Mouse (Mus musculus): ENCODE data around the gene Vegfb. TPM values are rescaled to one million over a fixed set of nuclear protein-coding genes. Genes with fewer than 3 reads are reported as not detected.

Gene Vegfb
- polyA plus RNA-seq, 1 experiment from 2014 or later, result 49.6 TPM

DNA sequence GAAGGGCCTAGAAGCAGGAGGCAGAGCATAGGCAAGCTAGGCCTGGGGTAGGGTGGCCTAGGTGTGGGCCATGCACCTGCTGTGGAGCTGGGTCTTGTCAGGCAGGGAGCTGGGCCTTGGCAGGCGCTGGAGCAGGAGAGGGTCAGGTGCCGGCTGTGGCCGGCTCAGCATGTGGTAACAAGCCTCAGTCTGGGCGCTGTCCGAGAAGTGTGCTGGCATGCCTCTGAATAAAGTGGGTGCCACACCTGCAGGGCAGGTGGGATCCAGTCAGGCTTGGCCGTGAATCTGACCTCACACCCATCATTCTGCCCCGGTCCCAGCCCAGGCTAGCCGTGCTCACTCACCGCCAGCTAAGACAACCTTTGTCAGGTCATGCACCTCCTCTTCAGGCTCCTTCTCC lies 26.5 kb upstream of the Vegfb start:
- 90% methylated on average over 9 of the region's 9 CpGs for WGBS
- H3K4me1 ChIP-seq (ENCODE audit: control insufficient read depth, insufficient read depth, low read depth, low read length), result no peaks in the 10 kb centered on the region
- no peaks in the 10 kb centered on the region for H3K27me3 ChIP-seq (replicated peaks; ENCODE audit: control insufficient read depth, insufficient read depth, low read length)
- ATAC-seq, result no peak
- no peaks in the 10 kb centered on the region; the same call in 1 of the 2 replicates for H3K36me3 ChIP-seq (ENCODE audit: control insufficient read depth, insufficient read depth, low read length)
- H3K4me3 ChIP-seq (ENCODE audit: low read length), result no peak overlapping the region
- H3K9me3 ChIP-seq (ENCODE audit: control insufficient read depth, low read length), result no peaks in the 10 kb centered on the region
- H3K9ac ChIP-seq (ENCODE audit: low read depth, low read length), result no peak overlapping the region
- H3K4me2 ChIP-seq (ENCODE audit: low read length), result no peak overlapping the region
- H3K27ac ChIP-seq (ENCODE audit: low read depth, low read length), result no peak overlapping the region

DNA sequence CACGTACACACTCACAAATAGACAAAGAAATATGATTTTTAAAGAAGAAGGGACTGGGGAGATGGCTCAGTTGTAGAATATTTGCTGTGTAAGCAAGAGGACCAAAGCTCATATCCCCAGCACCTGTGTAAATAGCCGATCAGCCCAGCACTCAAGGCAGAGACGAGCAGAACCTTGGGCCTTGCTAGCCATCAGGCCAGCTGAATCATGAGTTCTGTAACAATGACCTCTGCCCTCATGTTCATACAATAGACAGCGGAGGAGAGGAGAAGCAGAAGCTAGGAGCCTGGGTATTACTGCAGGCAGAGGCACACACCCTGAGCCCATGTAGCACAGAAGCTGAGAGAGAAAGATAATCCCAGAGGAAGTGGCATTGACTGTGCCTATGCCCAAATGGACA lies 25.0 kb upstream of the Vegfb start:
- H3K4me2 ChIP-seq (ENCODE audit: low read length), result no peak overlapping the region
- H3K36me3 ChIP-seq (ENCODE audit: control insufficient read depth, insufficient read depth, low read length), result no peaks in the 10 kb centered on the region
- no peaks in the 10 kb centered on the region for H3K27me3 ChIP-seq (replicated peaks; ENCODE audit: control insufficient read depth, insufficient read depth, low read length)
- H3K4me1 ChIP-seq (ENCODE audit: control insufficient read depth, insufficient read depth, low read depth, low read length), result no peaks in the 10 kb centered on the region
- H3K4me3 ChIP-seq (ENCODE audit: low read length), result no peak overlapping the region
- no peaks in the 10 kb centered on the region for H3K9me3 ChIP-seq (ENCODE audit: control insufficient read depth, low read length)
- 84% methylated on average over 4 of the region's 4 CpGs for WGBS
- ATAC-seq, result no peak
- H3K27ac ChIP-seq (ENCODE audit: low read depth, low read length), result no peak overlapping the region
- no peak overlapping the region for H3K9ac ChIP-seq (ENCODE audit: low read depth, low read length)

DNA sequence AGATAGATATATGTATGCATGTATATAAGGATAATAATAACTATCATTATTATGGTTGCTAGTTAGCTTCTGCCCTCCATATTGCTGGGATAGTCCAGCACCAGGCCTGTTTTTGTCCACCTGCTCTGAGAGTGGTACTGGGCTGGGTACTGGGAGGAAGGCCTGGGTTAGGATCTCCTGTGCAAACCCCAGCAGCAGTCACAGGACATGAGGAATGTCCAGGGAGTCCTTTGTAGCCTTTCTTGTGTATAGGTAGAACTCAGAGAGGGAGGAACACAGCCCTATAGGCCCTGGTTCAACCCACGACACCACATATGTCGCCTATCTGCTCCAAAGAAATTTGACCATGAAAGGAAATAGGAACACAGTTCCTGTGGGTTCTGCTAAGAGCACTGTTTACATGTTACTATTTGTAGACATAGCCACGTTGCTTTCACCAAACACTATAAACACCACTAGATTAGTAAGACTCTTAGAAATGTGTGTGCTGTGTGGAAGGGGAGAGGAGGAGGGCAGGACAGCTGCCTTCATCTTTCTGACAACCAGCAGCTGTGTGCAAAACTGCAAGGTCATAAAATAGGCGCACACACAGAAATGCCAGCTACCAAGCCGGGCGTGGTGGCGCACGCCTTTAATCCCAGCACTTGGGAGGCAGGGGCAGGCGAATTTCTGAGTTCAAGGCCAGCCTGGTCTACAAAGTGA lies 19.6 kb upstream of the Vegfb start:
- Histone ChIP-seq H3K27ac (ENCODE audit: low read depth, low read length) (no peak overlapping the region), H3K4me2 (ENCODE audit: low read length) (no peak overlapping the region), H3K9ac (ENCODE audit: low read depth, low read length) (no peak overlapping the region), H3K9me3 (ENCODE audit: control insufficient read depth, low read length) (no peaks in the 10 kb centered on the region), H3K27me3 (replicated peaks; ENCODE audit: control insufficient read depth, insufficient read depth, low read length) (no peaks in the 10 kb centered on the region), H3K36me3 (ENCODE audit: control insufficient read depth, insufficient read depth, low read length) (no peaks in the 10 kb centered on the region), H3K4me1 (ENCODE audit: control insufficient read depth, insufficient read depth, low read depth, low read length) (no peaks in the 10 kb centered on the region), H3K4me3 (ENCODE audit: low read length) (no peak overlapping the region)
- WGBS, result 87% methylated on average over 9 of the region's 9 CpGs
- ATAC-seq, result no peak

DNA sequence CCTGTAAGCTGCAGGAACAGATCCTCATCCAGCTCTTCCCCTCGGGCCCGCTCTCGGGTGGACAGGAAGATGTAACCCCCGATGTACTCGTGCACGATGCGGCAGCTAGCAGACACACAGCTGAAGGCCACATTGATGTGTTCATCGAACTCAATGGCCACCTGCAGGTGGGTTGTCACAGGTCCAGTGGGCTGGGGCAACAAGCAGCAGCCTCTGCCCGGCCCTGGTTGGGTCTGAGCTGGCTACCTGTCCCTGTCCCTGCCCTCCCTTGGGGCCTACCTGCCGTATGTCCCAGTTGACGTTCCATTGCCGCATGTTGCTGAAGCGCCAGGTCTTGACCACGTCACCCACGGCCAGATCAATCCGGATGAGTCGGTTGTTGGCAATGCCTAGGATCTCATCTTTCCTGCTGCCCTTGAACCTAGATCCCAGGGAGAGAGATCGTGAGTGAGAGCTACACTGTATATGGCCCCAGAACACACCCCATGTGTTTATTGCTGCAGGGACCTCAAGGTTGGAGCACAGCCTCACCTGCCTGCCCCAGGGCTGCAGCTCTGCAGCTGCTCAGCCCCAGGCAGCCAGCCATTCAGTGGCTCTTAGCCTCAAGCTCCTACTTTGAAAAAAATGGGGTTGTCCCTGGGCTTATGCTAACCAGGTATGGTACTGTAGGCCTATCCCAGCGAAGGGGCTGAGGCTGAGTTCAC lies 12.1 kb upstream of the Vegfb start:
- Histone ChIP-seq H3K9ac (ENCODE audit: low read depth, low read length) (no peak overlapping the region), H3K4me3 (ENCODE audit: low read length) (no peak overlapping the region), H3K27me3 (replicated peaks; ENCODE audit: control insufficient read depth, insufficient read depth, low read length) (no peaks in the 10 kb centered on the region), H3K4me1 (ENCODE audit: control insufficient read depth, insufficient read depth, low read depth, low read length) (peaks cover 23% of the 10 kb centered on the region), H3K27ac (ENCODE audit: low read depth, low read length) (no peak overlapping the region), H3K9me3 (ENCODE audit: control insufficient read depth, low read length) (no peaks in the 10 kb centered on the region), H3K36me3 (ENCODE audit: control insufficient read depth, insufficient read depth, low read length) (peaks cover 16% of the 10 kb centered on the region), H3K4me2 (ENCODE audit: low read length) (no peak overlapping the region)
- ATAC-seq, result no peak
- WGBS, result 97% methylated on average over 19 of the region's 19 CpGs

DNA sequence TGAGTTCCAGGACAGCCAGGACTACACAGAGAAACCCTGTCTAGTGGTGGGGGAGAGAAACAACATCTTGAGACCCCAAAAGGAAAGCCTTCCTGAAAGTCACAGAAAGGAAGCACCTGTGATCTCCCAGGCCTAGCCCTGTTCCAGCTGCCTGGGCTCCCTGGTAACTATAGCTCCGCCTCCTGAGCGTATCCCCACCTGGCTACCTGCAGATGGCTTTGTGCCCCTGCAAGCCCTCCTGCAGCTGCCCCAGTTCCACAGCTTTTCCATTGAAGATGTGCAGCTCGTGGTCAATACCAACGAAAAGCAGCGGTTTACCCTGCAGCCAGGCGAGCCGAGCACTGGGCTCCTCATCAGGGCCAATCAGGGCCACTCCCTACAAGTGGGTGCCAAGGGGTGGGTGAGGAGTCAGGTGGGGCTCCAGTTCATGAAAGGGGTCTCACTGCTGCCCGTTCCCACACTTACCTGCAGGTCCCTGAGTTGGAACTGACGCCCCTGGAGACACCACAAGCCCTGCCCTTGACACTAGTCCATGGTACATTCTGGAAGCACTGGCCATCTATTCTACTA lies 10.4 kb upstream of the Vegfb start:
- Histone ChIP-seq H3K4me3 (ENCODE audit: low read length) (no peak overlapping the region), H3K27ac (ENCODE audit: low read depth, low read length) (no peak overlapping the region), H3K9me3 (ENCODE audit: control insufficient read depth, low read length) (no peaks in the 10 kb centered on the region), H3K4me1 (ENCODE audit: control insufficient read depth, insufficient read depth, low read depth, low read length) (peaks cover 29% of the 10 kb centered on the region), H3K9ac (ENCODE audit: low read depth, low read length) (no peak overlapping the region), H3K27me3 (replicated peaks; ENCODE audit: control insufficient read depth, insufficient read depth, low read length) (no peaks in the 10 kb centered on the region), H3K36me3 (ENCODE audit: control insufficient read depth, insufficient read depth, low read length) (peaks cover 16% of the 10 kb centered on the region), H3K4me2 (ENCODE audit: low read length) (no peak overlapping the region)
- WGBS, result 79% methylated on average over 9 of the region's 9 CpGs
- ATAC-seq, result no peak

DNA sequence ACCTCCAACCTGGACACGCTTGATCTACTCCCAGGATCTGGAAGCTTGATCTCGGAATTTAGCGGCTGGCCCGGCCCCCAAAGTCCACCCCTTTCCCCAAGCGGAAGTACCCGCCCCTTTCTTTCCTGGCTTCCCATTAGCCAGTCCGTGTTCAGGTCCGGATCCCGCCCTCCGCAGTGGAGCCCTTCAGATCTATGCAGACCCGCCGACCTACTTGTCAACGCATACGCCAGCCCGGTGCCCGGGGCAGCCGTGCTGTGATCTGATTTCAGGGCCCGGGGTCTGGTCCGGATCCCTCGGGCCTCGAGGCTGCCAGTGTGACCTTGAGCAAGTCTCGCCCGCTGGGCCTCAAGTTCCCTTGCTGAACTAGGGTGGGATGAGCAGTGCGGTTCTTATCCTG lies 8.6 kb upstream of the Vegfb start, which contains the start of the genes Nudt22 and Trpt1:
Gene Nudt22 (minus strand): TSS at position 112 of the 400 bp plus-strand sequence.
Gene Trpt1 (plus strand): TSS at position 126 of the 400 bp plus-strand sequence.
- H3K9me3 ChIP-seq (ENCODE audit: control insufficient read depth, low read length), result no peaks in the 10 kb centered on the region
- ATAC-seq, result peak; percentile 81
- H3K36me3 ChIP-seq (ENCODE audit: control insufficient read depth, insufficient read depth, low read length), result peaks cover 16% of the 10 kb centered on the region
- peaks cover 35% of the 10 kb centered on the region for H3K4me1 ChIP-seq (ENCODE audit: control insufficient read depth, insufficient read depth, low read depth, low read length)
- under 1% methylated on average over 24 of the region's 24 CpGs for WGBS
- peak within 1 kb of the TSS; percentile 83 for H3K9ac ChIP-seq (ENCODE audit: low read depth, low read length)
- H3K4me3 ChIP-seq (ENCODE audit: low read length), result peak within 1 kb of the TSS; percentile 69
- H3K27me3 ChIP-seq (replicated peaks; ENCODE audit: control insufficient read depth, insufficient read depth, low read length), result no peaks in the 10 kb centered on the region
- H3K4me2 ChIP-seq (ENCODE audit: low read length), result peak within 1 kb of the TSS; percentile 75
- H3K27ac ChIP-seq (ENCODE audit: low read depth, low read length), result peak within 1 kb of the TSS; percentile 71

DNA sequence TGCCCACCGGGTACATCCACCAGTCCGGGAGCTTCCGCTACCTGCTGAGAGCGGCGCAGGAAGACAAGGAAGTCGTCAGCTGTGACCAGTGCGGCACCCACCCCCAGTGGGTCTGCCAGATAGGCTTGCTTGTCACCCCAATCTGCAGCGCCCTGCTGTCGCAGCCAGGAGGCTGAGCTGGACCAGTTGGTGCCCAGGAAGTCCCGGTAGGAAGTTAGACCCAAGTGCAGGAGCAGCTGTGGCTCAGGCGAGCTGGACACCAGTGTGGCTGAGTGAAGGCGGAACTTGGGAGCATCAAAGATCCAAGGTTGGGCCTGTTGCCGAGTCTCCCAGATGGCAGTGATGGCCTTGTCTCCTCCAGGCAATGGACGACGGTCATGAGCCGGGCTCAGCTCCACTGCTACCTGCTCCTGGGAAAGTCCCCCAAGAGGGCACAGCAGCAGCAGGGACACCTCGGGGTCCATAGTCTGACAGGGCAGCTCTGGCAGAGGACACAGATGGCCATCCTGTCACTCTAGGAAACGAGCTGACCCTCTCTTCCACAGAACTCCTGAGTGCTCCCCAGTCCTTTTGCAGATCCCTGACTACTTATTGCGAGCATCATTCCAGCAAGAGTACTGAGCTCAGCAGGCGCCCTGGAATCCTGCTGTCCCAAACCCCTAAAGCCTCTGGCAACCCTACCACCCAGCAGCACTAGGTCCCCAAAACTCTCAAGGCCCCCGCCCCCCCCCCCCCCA lies 8.0 kb upstream of the Vegfb start:
- Histone ChIP-seq H3K4me3 (ENCODE audit: low read length) (peak overlapping the region; percentile 69), H3K36me3 (ENCODE audit: control insufficient read depth, insufficient read depth, low read length) (peaks cover 16% of the 10 kb centered on the region), H3K9me3 (ENCODE audit: control insufficient read depth, low read length) (no peaks in the 10 kb centered on the region), H3K4me2 (ENCODE audit: low read length) (peak overlapping the region; percentile 75), H3K9ac (ENCODE audit: low read depth, low read length) (peak overlapping the region; percentile 83), H3K27ac (ENCODE audit: low read depth, low read length) (peak overlapping the region; percentile 39; the same call in 1 of the 2 replicates), H3K27me3 (replicated peaks; ENCODE audit: control insufficient read depth, insufficient read depth, low read length) (no peaks in the 10 kb centered on the region), H3K4me1 (ENCODE audit: control insufficient read depth, insufficient read depth, low read depth, low read length) (peaks cover 35% of the 10 kb centered on the region)
- 45% methylated on average over 21 of the region's 21 CpGs for WGBS
- no peak for ATAC-seq

DNA sequence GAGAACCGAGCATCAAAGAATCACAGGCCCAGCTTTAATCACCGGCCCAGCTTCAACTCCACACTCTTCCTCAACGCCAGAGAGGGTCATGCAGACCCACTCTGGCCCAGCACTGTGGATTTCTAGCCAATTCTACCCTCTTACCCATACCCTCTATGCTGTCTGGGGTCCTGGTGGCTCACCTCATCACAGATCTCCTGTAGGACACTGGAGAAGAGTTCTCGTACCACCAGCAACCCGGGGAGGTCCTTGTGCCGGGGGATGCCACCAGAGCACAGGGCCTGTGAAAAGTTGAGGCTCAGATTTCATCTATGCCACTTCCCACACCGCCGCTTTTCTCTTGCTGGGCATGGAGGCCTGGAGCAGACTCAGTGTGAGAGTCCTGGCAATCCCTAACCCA lies 7.0 kb upstream of the Vegfb start:
- H3K4me3 ChIP-seq (ENCODE audit: low read length), result no peak overlapping the region

DNA sequence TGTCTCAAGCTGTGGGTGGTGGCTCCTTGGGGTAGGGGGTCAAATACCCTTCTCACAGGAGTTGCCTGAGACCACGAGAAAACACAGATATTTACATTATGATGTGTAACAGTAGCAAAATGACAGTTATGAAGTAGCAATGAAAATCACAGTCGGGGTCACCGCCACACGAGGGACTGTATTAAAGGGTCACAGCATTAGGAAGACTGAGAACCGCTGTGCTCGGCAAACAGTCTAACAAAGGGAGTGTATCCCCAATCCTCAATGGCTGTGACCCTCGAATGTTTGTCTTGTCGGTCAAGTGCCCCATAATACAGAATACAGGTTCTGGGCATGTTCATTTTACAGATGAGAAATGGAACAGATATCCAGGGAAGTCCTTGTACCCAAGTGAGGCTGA lies 6.6 kb upstream of the Vegfb start:
- no peak overlapping the region for H3K4me3 ChIP-seq (ENCODE audit: low read length)
- no peak overlapping the region for H3K9ac ChIP-seq (ENCODE audit: low read depth, low read length)
- peaks cover 35% of the 10 kb centered on the region for H3K4me1 ChIP-seq (ENCODE audit: control insufficient read depth, insufficient read depth, low read depth, low read length)
- H3K27me3 ChIP-seq (replicated peaks; ENCODE audit: control insufficient read depth, insufficient read depth, low read length), result no peaks in the 10 kb centered on the region
- no peak overlapping the region for H3K27ac ChIP-seq (ENCODE audit: low read depth, low read length)
- 84% methylated on average over 8 of the region's 8 CpGs for WGBS
- ATAC-seq, result no peak
- H3K4me2 ChIP-seq (ENCODE audit: low read length), result no peak overlapping the region
- H3K36me3 ChIP-seq (ENCODE audit: control insufficient read depth, insufficient read depth, low read length), result peaks cover 4% of the 10 kb centered on the region
- no peaks in the 10 kb centered on the region for H3K9me3 ChIP-seq (ENCODE audit: control insufficient read depth, low read length)

More for the DNA sequence above, 7.0 kb upstream of the Vegfb start:
- 85% methylated on average over 8 of the region's 8 CpGs for WGBS
- no peak overlapping the region for H3K27ac ChIP-seq (ENCODE audit: low read depth, low read length)
- no peak overlapping the region for H3K4me2 ChIP-seq (ENCODE audit: low read length)
- no peak overlapping the region for H3K9ac ChIP-seq (ENCODE audit: low read depth, low read length)
- H3K27me3 ChIP-seq (replicated peaks; ENCODE audit: control insufficient read depth, insufficient read depth, low read length), result no peaks in the 10 kb centered on the region
- peaks cover 35% of the 10 kb centered on the region for H3K4me1 ChIP-seq (ENCODE audit: control insufficient read depth, insufficient read depth, low read depth, low read length)
- ATAC-seq, result no peak
- no peaks in the 10 kb centered on the region for H3K9me3 ChIP-seq (ENCODE audit: control insufficient read depth, low read length)
- peaks cover 8% of the 10 kb centered on the region for H3K36me3 ChIP-seq (ENCODE audit: control insufficient read depth, insufficient read depth, low read length)
